Mouse (Mus musculus) midbrain, embryonic 11.5 days (tissue): ENCODE results near the gene Tmeff1. TPM values are rescaled to one million over a fixed set of nuclear protein-coding genes. Genes with fewer than 3 reads are reported as not detected.

ENCODE experiments used
- ATAC-seq: fragments of 200-750 bp; cut with Nextera tagmentation; 2 replicates; pipeline ENCODE4 v1.8.0; 2017; ENCODE audit warnings: moderate TSS enrichment, moderate library complexity; ENCODE audit not compliant: low FRiP score
- DNase-seq: peaks from one replicate; pipeline ENCODE4 v3.0.0; 2015; ENCODE audit warnings: low spot score; ENCODE audit errors: missing footprints
- H3K27ac ChIP-seq: fragments of 300-500 bp; sonication (generic); 2 replicates; pipeline ENCODE4 v1.5.1; 2014; ENCODE audit warnings: low read depth, low read length
- H3K27me3 ChIP-seq: fragments of 300-500 bp; sonication (generic); 2 replicates; pipeline ENCODE4 v1.6.1; 2014; ENCODE audit warnings: mild to moderate bottlenecking, low read length, moderate library complexity, mixed read lengths; ENCODE audit not compliant: control insufficient read depth, insufficient read depth
- H3K36me3 ChIP-seq: fragments of 300-500 bp; sonication (generic); 2 replicates; pipeline ENCODE4 v1.6.1; 2014; ENCODE audit warnings: mild to moderate bottlenecking, low read length, moderate library complexity, mixed read lengths; ENCODE audit not compliant: control insufficient read depth, insufficient read depth
- H3K4me1 ChIP-seq: fragments of 300-500 bp; sonication (generic); 2 replicates; pipeline ENCODE4 v1.6.1; 2014; ENCODE audit warnings: low read length; ENCODE audit not compliant: control insufficient read depth, insufficient read depth
- H3K4me2 ChIP-seq: fragments of 300-500 bp; sonication (generic); 2 replicates; pipeline ENCODE4 v1.6.1; 2014; ENCODE audit warnings: mild to moderate bottlenecking, moderate library complexity
- H3K4me3 ChIP-seq: fragments of 300-500 bp; sonication (generic); 2 replicates; pipeline ENCODE4 v1.5.1; 2014; ENCODE audit warnings: low read depth, low read length
- H3K9ac ChIP-seq: fragments of 300-500 bp; sonication (generic); 2 replicates; pipeline ENCODE4 v1.6.1; 2014; ENCODE audit warnings: low read length
- H3K9me3 ChIP-seq: fragments of 300-500 bp; sonication (generic); 2 replicates; pipeline ENCODE4 v1.6.1; 2016; ENCODE audit warnings: low read length; ENCODE audit not compliant: control insufficient read depth
- WGBS: fragments of 180-500 bp; shearing (Covaris S2); extraction: QIAGEN DNeasy Blood & Tissue Kit; methylation state at CpG from one replicate; pipeline ENCODE4 v1.1.7; 2014; 5-methylcytosine and 5-hydroxymethylcytosine counted together
- polyA plus RNA-seq: library from polyadenylated mRNA; unstranded; fragments of >200 nt; fragmentation: Nextera tagmentation; extraction: Ambion mirVana; gene quantifications from 2 replicates; pipeline ENCODE4 v1.2.1, GENCODE M21; 2014

The Tmeff1 gene
- polyA plus RNA-seq, 1 experiment from 2014 or later, result 258 TPM

DNA sequence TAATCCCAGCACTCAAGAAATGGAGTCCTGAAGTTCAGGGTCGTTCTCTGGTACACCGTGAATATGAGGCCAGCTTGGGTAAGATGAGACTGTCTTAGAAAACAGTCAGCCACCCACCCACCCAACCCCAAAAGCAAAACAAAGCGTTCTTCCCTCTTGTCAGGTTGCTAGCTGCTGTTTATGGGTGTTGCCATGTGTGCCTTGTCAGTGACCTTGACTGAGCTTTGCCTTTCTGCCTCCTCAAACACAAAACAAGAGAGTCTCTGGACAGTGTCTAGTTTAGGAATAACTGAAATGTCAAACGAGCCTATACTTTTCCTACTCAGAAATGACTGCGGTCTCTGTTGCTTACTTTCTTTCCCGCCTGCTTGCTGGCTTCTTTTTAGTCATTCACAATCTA lies 37.3 kb downstream of the Tmeff1 start:
- WGBS, result 95% methylated on average over 6 of the region's 6 CpGs

DNA sequence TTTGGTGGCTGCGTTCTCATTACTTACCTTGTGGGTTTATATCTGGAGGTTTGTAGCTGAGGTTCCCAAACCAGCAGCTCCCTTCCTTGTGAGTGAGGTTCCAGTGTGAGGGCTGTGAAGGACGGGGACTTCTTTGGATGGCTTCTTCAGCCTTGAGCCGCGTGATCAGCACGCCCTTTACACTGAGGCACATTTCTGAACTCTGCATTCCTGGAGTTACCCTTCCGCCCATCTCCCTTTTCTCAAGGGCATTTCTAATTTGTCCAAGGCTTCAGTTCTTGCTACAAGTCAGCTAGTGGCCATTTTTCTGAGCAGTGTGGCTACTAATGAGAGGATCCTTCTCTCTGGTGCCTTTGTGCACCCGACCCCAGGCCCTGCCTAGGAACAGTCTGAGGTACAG lies 38.0 kb downstream of the Tmeff1 start:
- DNase-seq (no peak), ATAC-seq (no peak)
- WGBS, result 93% methylated on average over 7 of the region's 7 CpGs
- Histone ChIP-seq H3K9me3 (no peaks in the 10 kb centered on the region), H3K9ac (no peak overlapping the region), H3K4me1 (no peaks in the 10 kb centered on the region), H3K4me3 (no peak overlapping the region), H3K4me2 (no peak overlapping the region), H3K36me3 (peaks cover 9% of the 10 kb centered on the region), H3K27me3 (no peaks in the 10 kb centered on the region), H3K27ac (no peak overlapping the region)

More for the DNA sequence above, 37.3 kb downstream of the Tmeff1 start:
- no peak overlapping the region for H3K27ac ChIP-seq
- H3K36me3 ChIP-seq, result peaks cover 9% of the 10 kb centered on the region
- no peak for ATAC-seq
- no peak for DNase-seq
- no peaks in the 10 kb centered on the region for H3K4me1 ChIP-seq
- H3K27me3 ChIP-seq, result no peaks in the 10 kb centered on the region
- H3K4me2 ChIP-seq, result no peak overlapping the region
- no peaks in the 10 kb centered on the region for H3K9me3 ChIP-seq
- H3K4me3 ChIP-seq, result no peak overlapping the region
- H3K9ac ChIP-seq, result no peak overlapping the region

DNA sequence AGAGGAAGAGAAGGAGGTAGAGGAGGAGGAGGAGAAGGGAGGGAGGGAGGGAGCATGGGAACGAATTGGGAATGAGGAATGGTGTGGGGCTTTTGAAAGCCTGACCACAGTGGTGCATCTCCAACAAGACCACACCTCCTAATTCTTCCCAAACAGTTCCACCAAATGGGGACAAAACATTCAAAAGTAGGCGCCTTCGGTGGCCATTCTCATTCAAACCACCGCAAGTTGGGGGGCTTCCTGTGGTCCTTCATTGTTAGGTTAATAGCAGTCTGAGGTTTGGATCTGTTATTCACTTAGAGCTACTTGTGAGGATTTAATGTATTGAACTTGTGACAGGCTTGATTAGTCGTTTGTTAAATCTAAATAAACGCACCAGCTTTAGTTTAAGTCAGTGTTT lies 40.0 kb downstream of the Tmeff1 start:
- peaks cover 13% of the 10 kb centered on the region for H3K36me3 ChIP-seq
- DNase-seq, result no peak
- no peaks in the 10 kb centered on the region for H3K4me1 ChIP-seq
- ATAC-seq, result no peak
- no peak overlapping the region for H3K27ac ChIP-seq
- H3K27me3 ChIP-seq, result no peaks in the 10 kb centered on the region
- H3K9ac ChIP-seq, result no peak overlapping the region
- no peak overlapping the region for H3K4me3 ChIP-seq
- H3K9me3 ChIP-seq, result no peaks in the 10 kb centered on the region
- 75% methylated on average over 6 of the region's 6 CpGs for WGBS
- no peak overlapping the region for H3K4me2 ChIP-seq

DNA sequence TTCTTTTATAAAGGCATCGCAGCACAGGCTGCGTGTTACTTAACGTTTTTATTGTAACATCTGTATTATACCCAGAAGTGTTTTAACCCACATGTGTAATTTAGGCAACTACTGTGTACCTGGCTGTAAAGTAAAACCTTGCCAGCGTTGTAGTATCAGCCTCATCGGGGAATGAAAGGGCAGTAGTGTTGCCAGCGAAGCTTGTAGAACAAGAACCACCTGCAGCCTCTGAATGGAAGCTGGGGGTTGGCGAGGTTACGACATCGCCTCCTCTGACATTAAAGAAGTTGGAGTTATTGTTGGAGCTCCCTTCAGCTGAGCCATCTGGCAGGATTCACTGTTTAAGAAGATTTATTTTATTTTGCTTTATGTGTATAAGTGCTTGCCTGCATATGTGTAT lies 40.9 kb downstream of the Tmeff1 start:
- H3K9me3 ChIP-seq, result no peaks in the 10 kb centered on the region
- H3K27ac ChIP-seq, result no peak overlapping the region
- H3K36me3 ChIP-seq, result peaks cover 13% of the 10 kb centered on the region
- no peaks in the 10 kb centered on the region for H3K27me3 ChIP-seq
- no peak overlapping the region for H3K9ac ChIP-seq
- ATAC-seq, result no peak
- H3K4me1 ChIP-seq, result no peaks in the 10 kb centered on the region
- no peak for DNase-seq
- H3K4me2 ChIP-seq, result no peak overlapping the region
- no peak overlapping the region for H3K4me3 ChIP-seq
- WGBS, result 92% methylated on average over 9 of the region's 9 CpGs

DNA sequence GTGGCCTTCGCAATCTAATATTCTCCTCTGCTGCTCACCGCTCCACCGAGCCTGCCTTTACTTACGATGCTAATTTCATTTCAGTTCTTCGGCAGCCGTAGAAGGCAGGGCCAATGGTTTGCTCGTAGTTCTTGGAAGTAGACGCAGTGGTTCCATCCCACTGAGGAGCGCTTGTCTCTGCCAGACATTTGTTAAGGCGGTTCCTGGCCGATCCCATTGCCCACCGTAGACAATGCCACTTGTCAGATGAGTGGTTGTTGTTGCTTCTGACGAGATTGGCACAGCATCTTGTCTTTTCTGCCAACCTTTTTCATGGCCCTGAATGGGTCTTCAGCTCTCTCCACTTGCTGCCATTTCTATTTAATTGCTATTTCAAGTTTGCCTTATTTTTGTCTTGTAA lies 44.5 kb downstream of the Tmeff1 start:
- no peaks in the 10 kb centered on the region for H3K27me3 ChIP-seq
- no peak overlapping the region for H3K4me3 ChIP-seq
- no peak overlapping the region for H3K27ac ChIP-seq
- H3K9me3 ChIP-seq, result no peaks in the 10 kb centered on the region
- H3K4me1 ChIP-seq, result no peaks in the 10 kb centered on the region
- H3K9ac ChIP-seq, result no peak overlapping the region
- H3K36me3 ChIP-seq, result peaks cover 6% of the 10 kb centered on the region
- DNase-seq (no peak), ATAC-seq (no peak)
- 96% methylated on average over 13 of the region's 13 CpGs for WGBS
- no peak overlapping the region for H3K4me2 ChIP-seq

DNA sequence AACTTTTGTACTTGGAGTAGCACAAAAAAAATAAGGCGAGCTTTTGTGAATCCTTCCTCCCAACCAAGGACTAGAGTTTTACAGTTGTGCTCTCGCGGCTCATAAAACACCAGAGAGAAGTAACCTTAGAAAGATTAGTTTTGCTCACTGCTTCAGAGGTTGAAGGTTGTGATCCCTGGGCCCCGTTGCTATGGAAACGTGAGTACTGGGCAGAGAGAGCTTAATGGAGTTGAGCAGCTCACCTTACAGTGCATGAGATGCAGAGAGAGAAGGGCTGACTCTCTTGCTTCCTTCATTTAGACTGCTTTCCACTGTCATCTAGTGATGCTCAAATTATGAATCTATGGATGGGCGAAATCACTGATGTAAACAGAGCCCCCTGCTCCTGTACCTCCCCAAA lies 48.6 kb downstream of the Tmeff1 start:
- Histone ChIP-seq H3K9ac (no peak overlapping the region), H3K9me3 (no peaks in the 10 kb centered on the region), H3K36me3 (peaks cover 6% of the 10 kb centered on the region), H3K4me3 (no peak overlapping the region), H3K27ac (no peak overlapping the region), H3K27me3 (no peaks in the 10 kb centered on the region), H3K4me1 (no peaks in the 10 kb centered on the region), H3K4me2 (no peak overlapping the region)
- DNase-seq, result no peak
- WGBS, result 68% methylated on average over 6 of the region's 6 CpGs
- ATAC-seq, result no peak

DNA sequence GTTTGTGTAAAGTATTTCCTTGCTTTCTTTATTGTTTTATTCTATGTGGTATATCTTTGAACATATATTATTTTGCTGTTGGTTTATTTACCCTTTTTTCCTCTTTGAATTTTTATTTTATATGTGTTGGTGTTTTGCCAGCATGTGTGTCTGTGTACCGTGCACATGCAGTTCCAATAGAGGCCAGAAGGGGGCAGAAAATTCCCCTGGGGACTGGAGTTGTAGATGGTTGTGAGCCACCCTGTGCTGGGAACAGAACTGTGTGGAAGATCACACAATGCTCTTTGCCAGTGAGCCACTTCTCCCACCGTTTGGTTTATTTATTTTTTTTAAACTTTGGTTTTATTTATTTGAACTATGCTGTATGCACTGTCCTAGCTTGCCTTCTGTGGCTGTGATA lies 49.1 kb downstream of the Tmeff1 start:
- Histone ChIP-seq H3K4me2 (no peak overlapping the region), H3K4me1 (no peaks in the 10 kb centered on the region), H3K27ac (no peak overlapping the region), H3K9ac (no peak overlapping the region), H3K36me3 (peaks cover 6% of the 10 kb centered on the region), H3K27me3 (no peaks in the 10 kb centered on the region), H3K9me3 (no peaks in the 10 kb centered on the region), H3K4me3 (no peak overlapping the region)
- DNase-seq, result no peak
- no peak for ATAC-seq
- 82% methylated on average over 2 of the region's 2 CpGs for WGBS

DNA sequence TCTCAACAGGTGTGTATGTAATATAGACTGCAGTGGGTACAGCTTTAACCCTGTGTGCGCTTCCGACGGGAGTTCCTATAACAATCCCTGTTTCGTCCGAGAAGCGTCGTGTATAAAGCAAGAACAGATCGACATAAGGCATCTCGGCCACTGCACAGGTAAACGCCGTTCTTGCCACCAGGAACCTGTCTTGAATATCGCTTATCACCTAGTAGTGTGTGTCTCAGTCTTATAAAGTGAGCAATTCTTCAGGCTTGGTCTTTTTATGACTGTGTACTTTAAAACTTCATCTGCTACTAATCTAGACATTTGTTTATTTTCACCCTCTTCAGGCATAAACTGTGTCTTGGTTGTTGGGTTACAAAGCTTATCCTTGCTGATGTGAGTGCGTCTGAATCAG lies 51.9 kb downstream of the Tmeff1 start:
- no peak overlapping the region for H3K9ac ChIP-seq
- H3K27me3 ChIP-seq, result no peaks in the 10 kb centered on the region
- H3K9me3 ChIP-seq, result no peaks in the 10 kb centered on the region
- H3K4me1 ChIP-seq, result no peaks in the 10 kb centered on the region
- no peak overlapping the region for H3K4me3 ChIP-seq
- no peak overlapping the region for H3K4me2 ChIP-seq
- WGBS, result 94% methylated on average over 13 of the region's 13 CpGs
- 0 out of 2 replicates have a peak, but pooled peaks cover 2% of the 10 kb centered on the region for H3K36me3 ChIP-seq
- ATAC-seq (no peak), DNase-seq (no peak)
- no peak overlapping the region for H3K27ac ChIP-seq

DNA sequence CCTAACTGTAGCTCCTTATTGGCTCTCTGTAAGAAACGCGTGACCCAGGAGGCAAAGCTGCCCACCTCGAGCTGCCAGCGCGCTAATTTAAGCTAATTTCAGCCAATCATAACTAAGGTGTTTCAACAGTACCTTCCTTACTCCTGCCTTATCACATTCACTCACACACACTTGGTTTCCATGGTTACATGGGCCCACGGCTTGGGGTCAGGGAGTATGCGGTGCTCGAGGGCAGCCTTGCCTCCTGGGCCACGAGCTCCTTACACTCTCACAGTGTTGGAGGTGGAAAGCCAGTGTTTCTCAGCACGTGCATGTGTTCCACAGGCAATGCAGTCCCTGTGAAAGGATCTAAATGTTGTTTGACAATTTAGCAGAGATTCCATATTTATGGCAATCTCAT lies 53.2 kb downstream of the Tmeff1 start:
- DNase-seq, result no peak
- H3K27ac ChIP-seq, result no peak overlapping the region
- H3K4me2 ChIP-seq, result no peak overlapping the region
- no peaks in the 10 kb centered on the region for H3K27me3 ChIP-seq
- H3K9ac ChIP-seq, result no peak overlapping the region
- H3K4me1 ChIP-seq, result no peaks in the 10 kb centered on the region
- no peak overlapping the region for H3K4me3 ChIP-seq
- ATAC-seq, result peak; percentile 51; the same call in 1 of the 2 replicates
- WGBS, result 68% methylated on average over 10 of the region's 10 CpGs
- no peaks in the 10 kb centered on the region for H3K9me3 ChIP-seq
- H3K36me3 ChIP-seq, result peaks cover 5% of the 10 kb centered on the region; the same call in 1 of the 2 replicates

DNA sequence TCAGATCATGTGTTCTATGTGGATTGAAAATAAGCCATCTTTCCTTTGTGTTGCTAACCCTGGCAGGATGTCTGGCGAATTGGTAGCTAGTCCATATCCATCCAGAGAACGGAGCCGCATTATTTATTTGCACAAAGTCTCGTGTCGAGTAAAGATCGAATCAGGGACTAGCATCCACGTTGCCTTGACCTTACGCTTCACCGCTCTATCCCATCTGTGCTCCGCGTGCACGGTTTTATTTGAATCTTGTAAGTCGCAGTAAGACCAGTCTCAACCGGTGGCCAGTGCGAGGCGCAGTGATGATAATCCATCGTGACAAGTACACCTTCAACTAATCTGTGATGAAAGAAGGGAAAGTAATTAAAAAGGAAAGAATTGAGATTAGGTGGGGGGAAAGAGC lies 54.5 kb downstream of the Tmeff1 start:
- Histone ChIP-seq H3K4me2 (no peak overlapping the region), H3K4me1 (no peaks in the 10 kb centered on the region), H3K27me3 (no peaks in the 10 kb centered on the region), H3K4me3 (no peak overlapping the region), H3K27ac (no peak overlapping the region), H3K9ac (no peak overlapping the region), H3K9me3 (no peaks in the 10 kb centered on the region), H3K36me3 (peaks cover 5% of the 10 kb centered on the region; the same call in 1 of the 2 replicates)
- no peak for ATAC-seq
- WGBS, result 91% methylated on average over 17 of the region's 17 CpGs
- DNase-seq, result no peak
